8 mouse cellular contexts compared by ENCODE assay signal in the genomic region with DNA sequence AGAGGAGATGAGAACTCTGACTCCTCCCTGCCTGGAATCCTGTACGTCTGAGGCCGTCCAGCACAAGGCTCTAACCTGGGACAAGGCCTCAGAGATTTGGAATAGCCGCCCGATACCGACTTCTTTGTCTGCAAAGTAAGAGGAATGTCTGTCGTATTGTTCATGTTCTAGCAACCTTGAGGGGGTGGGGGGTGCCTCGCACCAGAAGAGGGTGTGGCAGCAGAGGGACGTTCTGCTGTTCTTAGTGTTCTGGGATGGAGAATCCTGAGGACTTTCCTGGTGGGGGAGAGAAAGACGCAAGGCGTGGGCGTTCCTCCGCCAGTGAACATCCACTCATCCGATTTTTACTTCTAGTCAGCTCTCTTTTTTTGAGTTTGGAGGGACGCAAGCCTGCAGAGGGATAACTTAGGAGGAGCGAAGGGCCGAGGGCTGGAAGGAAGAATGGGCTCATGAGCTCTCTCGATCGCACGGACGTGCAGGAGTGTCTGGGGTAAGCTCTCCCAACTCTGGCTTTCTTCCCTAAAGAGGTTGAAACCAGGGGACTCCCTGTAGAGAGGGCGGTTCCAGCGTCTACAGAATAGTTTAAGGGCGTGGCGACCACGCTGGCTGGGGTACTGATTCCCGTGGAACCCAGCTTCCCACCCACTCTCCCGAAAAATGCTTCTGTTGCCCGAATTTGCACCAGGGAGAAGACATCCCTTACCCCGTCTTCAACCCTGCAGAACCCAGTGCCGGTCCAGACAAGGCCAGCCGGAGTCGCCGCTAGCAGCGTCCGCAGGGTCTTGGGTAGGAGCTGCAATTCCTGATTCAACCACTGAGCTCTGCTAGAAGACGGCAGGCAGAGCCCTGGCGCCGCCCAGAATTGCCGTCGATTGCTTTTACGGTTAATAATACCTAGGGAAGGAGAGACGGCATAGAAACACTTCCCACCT. TPM values are rescaled to one million over a fixed set of nuclear protein-coding genes. Genes with fewer than 3 reads are reported as not detected.
DNase-seq lines count a peak whose midpoint lies in the region; ATAC-seq lines count a peak whose summit lies in the region.

A gene (minus strand): TSS at position 791 of the 932 bp plus-strand sequence.
A gene (minus strand): TSS at position 804 of the 932 bp plus-strand sequence.

- DNase-seq in adrenal gland, postnatal 10 days: peak; percentile 80
- DNase-seq in kidney, postnatal 10 days: peak; percentile 87
- peak; percentile 80 for DNase-seq in neural tube, embryonic 11.5 days (ENCODE audit: low spot score)
- peak; percentile 70 for DNase-seq in thymus, postnatal 14 days

- ATAC-seq in CD4-positive, CD25-positive, alpha-beta regulatory T cell, adult 4 months: peak; percentile 86
- peak; percentile 77 for ATAC-seq in heart, embryonic 16.5 days (replicated peaks; ENCODE audit: extremely low read depth, insufficient read depth, low FRiP score)
- ATAC-seq in liver, embryonic 16.5 days (ENCODE audit: low read depth): peak; percentile 74
- peak; percentile 78 for ATAC-seq in neural tube, embryonic 11.5 days (ENCODE audit: insufficient read depth, low FRiP score, low TSS enrichment)

- no peaks in the 10 kb centered on the region; the same call in 1 of the 2 replicates for H3K9me3 ChIP-seq in erythroblast, embryonic 14.5 days (ENCODE audit: control insufficient read depth, low read length)
- H3K9me3 ChIP-seq in heart, embryonic 16.5 days (replicated peaks; ENCODE audit: control insufficient read depth, low read length): no peaks in the 10 kb centered on the region
- no peaks in the 10 kb centered on the region for H3K9me3 ChIP-seq in liver, embryonic 16.5 days (replicated peaks; ENCODE audit: control insufficient read depth, low read length)
- no peaks in the 10 kb centered on the region for H3K9me3 ChIP-seq in neural tube, embryonic 11.5 days (ENCODE audit: control insufficient read depth, low read length)

- H3K9ac ChIP-seq in heart, embryonic 16.5 days (ENCODE audit: low read length): peak within 1 kb of the TSS; percentile 43; the same call in 1 of the 2 replicates
- H3K9ac ChIP-seq in liver, embryonic 16.5 days (ENCODE audit: low read depth, low read length): peak within 1 kb of the TSS; percentile 49
- peak within 1 kb of the TSS; percentile 44 for H3K9ac ChIP-seq in neural tube, embryonic 11.5 days (ENCODE audit: low read length)

- H3K27ac ChIP-seq in heart, embryonic 16.5 days (ENCODE audit: low read length): no peak within 1 kb of the TSS
- H3K27ac ChIP-seq in liver, embryonic 16.5 days (ENCODE audit: low read length): no peak within 1 kb of the TSS
- H3K27ac ChIP-seq in neural tube, embryonic 11.5 days (ENCODE audit: low read depth, low read length): peak within 1 kb of the TSS; percentile 51

- H3K4me2 ChIP-seq in heart, embryonic 16.5 days (ENCODE audit: low read depth, low read length): peak within 1 kb of the TSS; percentile 58
- peak within 1 kb of the TSS; percentile 58 for H3K4me2 ChIP-seq in liver, embryonic 16.5 days (ENCODE audit: low read depth, low read length)
- peak within 1 kb of the TSS; percentile 44 for H3K4me2 ChIP-seq in neural tube, embryonic 11.5 days (ENCODE audit: low read depth)

- H3K4me3 ChIP-seq in erythroblast, embryonic 14.5 days (replicated peaks): peak within 1 kb of the TSS; percentile 62
- H3K4me3 ChIP-seq in heart, embryonic 16.5 days (ENCODE audit: low read length): peak within 1 kb of the TSS; percentile 44
- peak within 1 kb of the TSS; percentile 60 for H3K4me3 ChIP-seq in liver, embryonic 16.5 days (ENCODE audit: low read depth, low read length)
- peak within 1 kb of the TSS; percentile 27 for H3K4me3 ChIP-seq in neural tube, embryonic 11.5 days (ENCODE audit: low read depth, low read length)

- peaks cover 11% of the 10 kb centered on the region for H3K4me1 ChIP-seq in erythroblast, embryonic 14.5 days (ENCODE audit: control insufficient read depth)
- H3K4me1 ChIP-seq in heart, embryonic 16.5 days (ENCODE audit: control insufficient read depth, insufficient read depth, low read length): peaks cover 15% of the 10 kb centered on the region
- peaks cover 4% of the 10 kb centered on the region for H3K4me1 ChIP-seq in liver, embryonic 16.5 days (ENCODE audit: control insufficient read depth, low read depth, low read length)
- H3K4me1 ChIP-seq in neural tube, embryonic 11.5 days (ENCODE audit: control insufficient read depth, insufficient read depth, low read length): peaks cover 20% of the 10 kb centered on the region

- H3K27me3 ChIP-seq in erythroblast, embryonic 14.5 days (ENCODE audit: control insufficient read depth): peaks cover 97% of the 10 kb centered on the region
- peaks cover 55% of the 10 kb centered on the region for H3K27me3 ChIP-seq in heart, embryonic 16.5 days (ENCODE audit: control insufficient read depth, insufficient read depth, low read length)
- peaks cover 81% of the 10 kb centered on the region for H3K27me3 ChIP-seq in liver, embryonic 16.5 days (ENCODE audit: control insufficient read depth, insufficient read depth, low read depth, low read length)
- H3K27me3 ChIP-seq in neural tube, embryonic 11.5 days (ENCODE audit: control insufficient read depth, insufficient read depth, low read length): peaks cover 53% of the 10 kb centered on the region

- WGBS in heart, embryonic 16.5 days: 3% methylated on average over 42 of the region's 42 CpGs
- WGBS in liver, embryonic 16.5 days (ENCODE audit: insufficient replicate concordance): 2% methylated on average over 42 of the region's 42 CpGs
- 1% methylated on average over 42 of the region's 42 CpGs for WGBS in neural tube, embryonic 11.5 days

- H3K36me3 ChIP-seq in erythroblast, embryonic 14.5 days (ENCODE audit: control insufficient read depth): no peaks in the 10 kb centered on the region
- no peaks in the 10 kb centered on the region for H3K36me3 ChIP-seq in heart, embryonic 16.5 days (ENCODE audit: control insufficient read depth, insufficient read depth)
- H3K36me3 ChIP-seq in liver, embryonic 16.5 days (ENCODE audit: control insufficient read depth, insufficient read depth): no peaks in the 10 kb centered on the region
- H3K36me3 ChIP-seq in neural tube, embryonic 11.5 days (ENCODE audit: control insufficient read depth, insufficient read depth, low read length): no peaks in the 10 kb centered on the region

RNA-seq across cellular contexts. Expression of the first gene that starts in this region (rescaled TPM):
- polyA plus RNA-seq in CD4-positive, CD25-positive, alpha-beta regulatory T cell, adult 4 months (2017; shearing (Covaris generic)): 1 to 10 TPM in 1 of 2 experiments, under 1 TPM in 1; 0.77 to 1.2 TPM
- 10 to 100 TPM; 46.5 to 47.1 TPM for total RNA-seq in adrenal gland, postnatal 10 days (2021)
- polyA plus RNA-seq in erythroblast, embryonic 14.5 days (2012): not detected in 2 replicates
- polyA plus RNA-seq in heart, embryonic 16.5 days (2015; fragmentation: Nextera tagmentation; extraction: Ambion mirVana): 27.5 and 27.7 TPM in 2 replicates
- polyA plus RNA-seq in liver, embryonic 16.5 days (2015; fragmentation: Nextera tagmentation; extraction: Ambion mirVana): 3.6 and 4.0 TPM in 2 replicates
- polyA plus RNA-seq in neural tube, embryonic 11.5 days (2014; fragmentation: Nextera tagmentation; extraction: Ambion mirVana): 31.2 and 31.5 TPM in 2 replicates

RNA-seq across cellular contexts. Expression of the second gene that starts in this region (rescaled TPM):
- not detected for polyA plus RNA-seq in CD4-positive, CD25-positive, alpha-beta regulatory T cell, adult 4 months (2017; shearing (Covaris generic))
- 10 to 100 TPM in 1 of 2 experiments, 1 to 10 TPM in 1; 5.0 to 11.0 TPM for total RNA-seq in adrenal gland, postnatal 10 days (2021)
- polyA plus RNA-seq in erythroblast, embryonic 14.5 days (2012): not detected in 2 replicates
- 0.07 and 0.22 TPM in 2 replicates for polyA plus RNA-seq in heart, embryonic 16.5 days (2015; fragmentation: Nextera tagmentation; extraction: Ambion mirVana)
- not detected in 2 replicates for polyA plus RNA-seq in liver, embryonic 16.5 days (2015; fragmentation: Nextera tagmentation; extraction: Ambion mirVana)
- polyA plus RNA-seq in neural tube, embryonic 11.5 days (2014; fragmentation: Nextera tagmentation; extraction: Ambion mirVana): 6.3 and 9.3 TPM in 2 replicates
